Mouse (Mus musculus): ENCODE data around the gene Yipf3.
A peak's percentile ranks its signal among the peaks of the same experiment; 100 is the strongest.

The Yipf3 gene

GRCm38 (mm10) chr17:46283911-46284310 lies 36.0 kb downstream of the Yipf3 start:
- DNase-seq (ENCODE audit: low spot score in 2 of 2) = peak in 1 of 2 experiments; percentile 22

- DNase-seq (ENCODE audit: low spot score in 2 of 2) = no peak
These were observed 36.8 kb downstream of the Yipf3 start for GRCm38 (mm10) chr17:46284653-46285052.

- no peak for DNase-seq (ENCODE audit: low spot score in 2 of 2)
These were observed 37.5 kb downstream of the Yipf3 start for GRCm38 (mm10) chr17:46285407-46285806.

- DNase-seq (ENCODE audit: low spot score in 2 of 2) = no peak
These were observed 39.8 kb downstream of the Yipf3 start for GRCm38 (mm10) chr17:46287678-46288095.

GRCm38 (mm10) chr17:46296601-46297000 lies 48.7 kb downstream of the Yipf3 start:
- no peak for DNase-seq (ENCODE audit: low spot score in 2 of 2)

GRCm38 (mm10) chr17:46297028-46297363 lies 49.1 kb downstream of the Yipf3 start:
- DNase-seq (ENCODE audit: low spot score in 2 of 2) = no peak

- no peak for DNase-seq (ENCODE audit: low spot score in 2 of 2)
These were observed 49.7 kb downstream of the Yipf3 start, which contains the start of gene Dlk2 for GRCm38 (mm10) chr17:46297364-46298219. TSS of gene Dlk2 (plus strand) at chr17:46297421.

GRCm38 (mm10) chr17:46298220-46298913 lies 50.5 kb downstream of the Yipf3 start:
- peak; percentile 56 to 78 for DNase-seq (ENCODE audit: low spot score in 2 of 2)

- DNase-seq (ENCODE audit: low spot score in 2 of 2) = no peak
These were observed 54.0 kb downstream of the Yipf3 start for GRCm38 (mm10) chr17:46301892-46302291.

Measured in thymus, postnatal 10 days (tissue).